Mouse (Mus musculus) mesoderm, embryonic 11.5 days (tissue): Measurements from ENCODE around the gene Acot6.

Experiments
- DNase-seq: peaks from one replicate; pipeline ENCODE4 v3.0.0-alpha.2; 2012; ENCODE audit warnings: low read depth, low spot score

Acot6 gene

GRCm38 (mm10) chr12:84101493-84101845, 1.0 kb downstream of the Acot6 start:
- no peak for DNase-seq

GRCm38 (mm10) chr12:84107012-84107411, 6.6 kb downstream of the Acot6 start:
- DNase-seq, result no peak

GRCm38 (mm10) chr12:84107692-84108091, 7.2 kb downstream of the Acot6 start:
- DNase-seq, result no peak

GRCm38 (mm10) chr12:84109924-84110323, 9.5 kb downstream of the Acot6 start:
- DNase-seq, result no peak

GRCm38 (mm10) chr12:84110814-84111213, 10.4 kb downstream of the Acot6 start:
- no peak for DNase-seq

GRCm38 (mm10) chr12:84113676-84114075, 13.2 kb downstream of the Acot6 start:
- no peak for DNase-seq

- peak; percentile 95 for DNase-seq
Observed at GRCm38 (mm10) chr12:84114153-84114994, 13.9 kb downstream of the Acot6 start, which contains the start of gene Dnal1. Gene Dnal1, plus strand, starts transcription at chr12:84114366.

GRCm38 (mm10) chr12:84119584-84119983, 19.1 kb downstream of the Acot6 start:
- no peak for DNase-seq

- DNase-seq, result no peak
Observed at GRCm38 (mm10) chr12:84125892-84126291, 25.4 kb downstream of the Acot6 start.

- DNase-seq, result no peak
Observed at GRCm38 (mm10) chr12:84126899-84127298, 26.4 kb downstream of the Acot6 start.

GRCm38 (mm10) chr12:84128576-84128975, 28.1 kb downstream of the Acot6 start:
- no peak for DNase-seq

GRCm38 (mm10) chr12:84129931-84130330, 29.5 kb downstream of the Acot6 start:
- DNase-seq, result no peak

GRCm38 (mm10) chr12:84132265-84132664, 31.8 kb downstream of the Acot6 start:
- DNase-seq, result peak; percentile 50

- DNase-seq, result no peak
Observed at GRCm38 (mm10) chr12:84137131-84137530, 36.7 kb downstream of the Acot6 start.

- DNase-seq, result no peak
Observed at GRCm38 (mm10) chr12:84140135-84140534, 39.7 kb downstream of the Acot6 start.

GRCm38 (mm10) chr12:84141271-84141670, 40.8 kb downstream of the Acot6 start:
- no peak for DNase-seq

- peak; percentile 53 for DNase-seq
Observed at GRCm38 (mm10) chr12:84142281-84143050, 42.0 kb downstream of the Acot6 start.

- peak; percentile 91 for DNase-seq
Observed at GRCm38 (mm10) chr12:84147954-84148621, 47.6 kb downstream of the Acot6 start, which contains the start of gene Pnma1. Gene Pnma1, minus strand, starts transcription at chr12:84148489.

- DNase-seq, result no peak
Observed at GRCm38 (mm10) chr12:84148622-84149012, 48.2 kb downstream of the Acot6 start.

GRCm38 (mm10) chr12:84149971-84150370, 49.5 kb downstream of the Acot6 start:
- no peak for DNase-seq

GRCm38 (mm10) chr12:84150976-84151375, 50.5 kb downstream of the Acot6 start:
- no peak for DNase-seq

GRCm38 (mm10) chr12:84151911-84152310, 51.5 kb downstream of the Acot6 start:
- DNase-seq, result no peak
